Mouse (Mus musculus) thymus, postnatal 0 days (tissue): Measurements from ENCODE around the gene Insc. TPM values are rescaled to one million over a fixed set of nuclear protein-coding genes. Genes with fewer than 3 reads are reported as not detected.

Source experiments
- DNase-seq: peaks from one replicate; pipeline ENCODE4 v3.0.0-alpha.2; 2015; ENCODE audit warnings: low spot score
- polyA plus RNA-seq: library from polyadenylated mRNA; unstranded; fragments of >200 nt; fragmentation: Nextera tagmentation; extraction: Ambion mirVana; gene quantifications from 2 replicates; pipeline ENCODE4 v1.2.1, GENCODE M21; 2015

The Insc gene
- polyA plus RNA-seq, 1 experiment from 2014 or later: 0.22 TPM

DNA sequence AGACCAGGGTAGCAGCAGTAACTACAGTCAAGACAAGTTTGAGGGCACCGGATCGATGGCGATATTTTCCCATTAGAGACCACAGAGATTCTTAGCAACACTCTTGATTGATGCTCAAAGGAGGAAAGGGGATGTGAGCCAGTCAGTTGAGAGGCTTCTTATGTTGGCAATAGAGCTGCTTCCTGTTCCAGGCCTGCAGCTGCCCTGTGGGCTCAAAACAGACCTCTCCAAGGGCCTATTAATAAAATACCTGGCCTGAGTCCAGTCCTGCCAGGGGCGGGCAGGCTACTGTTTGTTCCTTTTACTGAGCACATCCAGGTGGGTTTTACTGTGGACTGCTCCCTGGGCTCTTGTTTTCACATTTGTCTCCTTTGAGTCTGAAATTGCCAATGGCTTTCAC, 83.9 kb downstream of the Insc start:
- no peak for DNase-seq

DNA sequence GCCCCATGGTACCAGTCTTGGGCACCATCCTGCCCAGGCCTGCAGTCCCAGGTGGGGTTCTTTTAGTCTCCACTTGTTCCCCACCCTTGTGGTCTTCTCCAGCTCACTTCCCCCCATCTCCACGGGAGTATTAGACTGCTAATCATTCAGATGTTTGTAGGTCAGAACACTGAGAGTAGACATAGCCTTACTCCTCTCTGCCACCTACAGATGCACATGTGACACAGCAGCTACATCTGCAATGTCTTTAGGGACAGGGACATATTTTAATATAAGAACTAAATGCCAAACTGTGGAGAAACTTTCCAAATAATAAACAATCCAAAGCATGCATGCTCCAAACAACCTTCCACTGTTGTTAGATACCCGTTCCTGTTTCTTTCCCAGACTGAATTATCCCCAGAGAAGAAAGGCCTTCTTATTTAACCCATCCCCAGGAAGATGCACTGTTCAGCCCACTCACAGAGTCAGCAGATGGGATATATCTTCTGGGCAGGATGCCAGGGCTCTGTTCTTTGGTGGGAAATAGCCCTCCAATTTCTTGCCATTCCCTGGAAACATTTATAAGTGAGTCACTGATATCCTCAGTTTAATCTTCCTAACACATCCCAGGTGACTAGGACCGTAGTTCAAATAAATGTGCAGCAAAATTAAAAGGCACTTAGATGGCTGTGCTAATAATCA, 88.9 kb downstream of the Insc start:
- no peak for DNase-seq

DNA sequence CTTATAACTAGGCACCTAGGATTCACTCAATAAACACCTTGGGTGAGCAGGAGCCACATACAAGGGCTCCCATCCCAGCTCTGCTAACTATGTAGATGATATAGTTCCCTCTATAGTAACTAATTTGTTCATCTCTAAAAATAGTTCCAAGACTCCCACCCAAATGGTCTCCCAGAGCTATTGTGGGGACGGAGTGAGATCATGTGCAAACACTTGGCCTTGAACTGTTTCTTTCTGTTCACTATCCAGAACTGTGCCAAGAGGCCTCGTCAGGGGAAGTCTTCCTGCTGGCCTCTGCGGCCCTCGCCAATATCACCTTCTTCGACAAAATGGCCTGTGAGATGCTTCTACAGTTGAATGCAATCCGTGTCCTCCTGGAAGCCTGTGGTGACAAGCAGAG, 91.0 kb downstream of the Insc start:
- DNase-seq: no peak

DNA sequence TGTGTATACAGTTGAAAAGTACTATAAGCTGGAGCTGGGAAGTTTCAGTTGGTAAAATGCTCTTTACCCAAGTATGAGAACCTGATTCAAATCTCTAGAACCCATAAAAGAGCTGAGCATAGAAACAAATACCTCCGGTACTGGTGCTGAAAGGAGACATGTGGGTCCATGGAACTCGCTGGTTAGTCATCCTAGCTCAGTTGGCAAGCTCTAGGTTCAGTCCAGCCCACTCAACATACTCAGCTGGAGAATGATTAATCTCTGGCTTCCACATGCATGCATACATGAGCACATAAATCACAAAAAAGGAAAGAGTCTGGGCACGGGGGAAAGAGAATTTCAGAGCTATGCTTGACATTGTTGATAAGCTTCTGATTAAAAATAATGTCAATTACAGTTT, 93.8 kb downstream of the Insc start:
- DNase-seq: no peak

DNA sequence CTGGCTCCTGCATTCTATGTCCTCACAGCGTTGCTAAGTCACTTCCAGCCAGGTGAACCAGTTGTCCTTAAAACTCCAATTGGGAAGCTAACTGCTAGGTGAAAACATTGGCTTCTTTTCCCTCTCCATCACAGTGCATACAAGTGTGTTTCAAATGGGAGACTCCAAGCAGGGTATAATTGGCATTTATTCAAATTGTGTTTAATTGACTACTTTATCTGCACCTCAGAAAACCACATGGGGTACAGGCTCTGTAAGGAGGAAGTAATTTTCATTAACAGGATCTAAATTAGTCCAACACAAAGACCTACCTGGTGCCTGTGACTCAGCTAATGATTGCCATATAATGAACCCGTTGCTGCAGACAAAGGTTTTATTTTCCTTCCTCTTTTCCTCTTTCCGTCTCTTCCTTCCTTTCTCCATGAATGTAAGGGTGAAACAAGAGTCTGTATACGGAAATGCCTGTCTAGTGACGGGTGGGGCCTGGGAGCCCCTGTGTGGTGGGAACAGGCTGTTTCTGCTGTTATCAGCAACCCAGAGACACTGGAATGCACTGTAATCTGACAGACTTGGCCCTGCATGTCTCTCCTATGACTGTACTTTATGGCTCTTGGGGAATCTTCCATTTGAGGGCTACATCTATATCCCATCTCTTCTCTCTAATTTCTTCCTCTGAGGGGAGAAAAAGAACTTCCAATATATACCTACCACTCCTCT, 96.7 kb downstream of the Insc start:
- DNase-seq: no peak

DNA sequence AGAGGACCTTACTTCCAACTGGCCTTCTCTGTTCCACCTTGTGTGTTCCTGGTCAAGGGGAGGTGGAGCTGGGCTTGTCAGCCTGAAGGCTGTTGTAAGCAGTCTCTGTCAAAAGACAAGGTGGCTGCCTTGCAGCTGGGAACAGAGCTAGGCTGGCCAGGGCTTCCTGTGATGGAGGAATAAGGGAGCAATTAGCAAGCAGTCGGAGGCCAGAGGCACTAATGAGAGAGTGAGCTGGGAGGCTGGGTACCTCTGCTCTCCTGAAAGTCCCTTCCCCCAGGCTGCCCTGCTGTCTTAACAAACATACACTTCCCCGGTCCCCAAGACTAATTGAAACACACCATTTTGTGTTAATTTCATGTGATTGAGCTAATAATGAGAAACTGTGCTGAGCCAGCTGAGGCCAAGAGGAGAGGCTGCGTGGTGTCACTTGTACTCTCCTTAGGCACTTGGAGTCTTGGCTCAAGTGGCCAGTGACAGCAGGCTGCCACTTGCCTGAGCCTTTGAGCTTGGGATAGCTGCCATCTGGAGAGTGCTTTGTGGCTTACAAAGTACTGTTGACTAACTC, 99.2 kb downstream of the Insc start:
- DNase-seq: no peak

DNA sequence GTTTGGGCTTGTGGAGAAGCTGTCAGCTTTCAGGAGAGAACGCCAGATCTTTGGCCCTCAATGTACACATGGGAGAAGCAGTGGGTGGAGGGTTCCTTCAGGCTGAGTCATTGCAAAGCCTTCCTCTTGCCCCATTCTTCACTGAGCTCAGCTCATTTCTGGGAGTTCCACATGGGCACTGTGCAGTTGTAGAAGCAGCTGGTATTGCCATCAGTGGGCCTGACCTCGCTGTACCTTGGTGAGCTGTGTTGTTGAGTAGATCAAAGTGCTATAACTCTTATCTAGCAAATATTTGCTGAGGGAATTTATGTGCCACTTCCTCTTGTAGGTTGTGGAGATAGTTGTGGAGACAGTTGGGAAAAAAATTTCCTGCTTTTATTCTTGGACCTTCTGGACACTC, 103.7 kb downstream of the Insc start:
- no peak for DNase-seq

DNA sequence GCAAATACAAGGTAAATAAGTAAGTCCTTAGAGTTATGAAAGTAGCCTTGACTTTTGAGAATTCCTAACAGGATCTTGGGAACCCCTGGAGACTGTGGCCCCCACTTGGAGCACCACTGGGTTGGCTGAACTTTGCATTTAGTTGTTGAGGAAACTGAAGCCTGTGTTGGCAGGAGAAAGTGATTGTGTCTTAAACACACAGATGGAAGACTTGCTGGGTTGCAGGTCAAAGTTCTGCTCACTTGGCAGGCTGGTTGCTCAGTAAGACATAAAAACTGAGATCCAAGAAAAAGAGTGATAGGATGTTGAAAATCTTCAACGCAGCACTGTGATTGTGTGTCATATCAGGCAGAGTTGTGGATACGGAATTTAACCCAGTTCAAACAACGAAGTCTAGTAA, 108.9 kb downstream of the Insc start:
- DNase-seq: no peak

DNA sequence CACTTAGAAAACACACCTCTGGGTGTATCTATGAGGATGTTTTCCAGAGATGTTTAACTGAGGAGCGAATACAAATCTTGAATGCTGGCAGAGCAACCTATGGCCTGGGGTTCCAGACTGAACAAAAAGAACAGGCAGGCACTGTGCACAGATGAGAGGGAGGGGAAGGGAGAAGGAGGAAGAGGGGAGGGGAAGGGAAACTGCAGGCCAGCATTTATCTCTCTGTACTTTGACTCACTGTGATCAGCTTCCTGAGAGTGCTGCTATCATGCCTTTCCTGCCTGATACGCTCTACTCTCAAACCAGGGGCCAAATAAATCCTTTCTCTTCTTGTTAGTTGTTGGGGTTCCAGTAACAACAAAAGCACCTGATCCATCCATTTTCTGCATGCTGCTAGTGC, 110.7 kb downstream of the Insc start:
- DNase-seq: no peak

DNA sequence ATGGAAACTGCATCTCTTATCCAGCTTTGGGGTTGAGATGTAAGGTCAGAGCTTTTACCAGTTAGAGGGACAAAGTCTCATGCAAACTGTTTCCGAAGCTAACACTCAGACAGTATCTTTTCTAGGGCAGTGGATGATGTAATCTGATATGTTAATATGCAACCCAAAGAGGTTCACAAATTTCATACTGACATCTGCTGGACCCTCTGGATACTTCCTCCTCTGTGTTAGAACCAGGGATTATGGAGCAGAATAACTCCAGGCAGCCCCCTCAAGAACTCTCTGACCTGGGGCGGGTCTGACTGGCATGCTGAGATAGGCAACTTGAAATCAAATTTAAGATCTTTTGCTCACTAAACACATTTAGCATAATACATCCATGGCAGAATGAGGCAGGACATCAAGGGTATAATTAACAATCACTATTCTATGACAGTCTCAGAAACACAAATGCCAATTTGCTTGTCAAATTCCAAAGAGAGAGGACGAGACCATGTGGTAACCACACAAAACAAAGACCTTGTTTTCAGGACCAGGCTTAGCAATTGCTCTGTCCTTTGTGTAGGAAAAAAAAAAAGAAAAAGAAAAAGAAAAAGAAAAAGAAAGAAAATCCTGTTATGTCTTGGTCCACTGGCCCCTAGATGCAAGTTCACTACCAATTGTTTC, 117.5 kb downstream of the Insc start:
- no peak for DNase-seq

DNA sequence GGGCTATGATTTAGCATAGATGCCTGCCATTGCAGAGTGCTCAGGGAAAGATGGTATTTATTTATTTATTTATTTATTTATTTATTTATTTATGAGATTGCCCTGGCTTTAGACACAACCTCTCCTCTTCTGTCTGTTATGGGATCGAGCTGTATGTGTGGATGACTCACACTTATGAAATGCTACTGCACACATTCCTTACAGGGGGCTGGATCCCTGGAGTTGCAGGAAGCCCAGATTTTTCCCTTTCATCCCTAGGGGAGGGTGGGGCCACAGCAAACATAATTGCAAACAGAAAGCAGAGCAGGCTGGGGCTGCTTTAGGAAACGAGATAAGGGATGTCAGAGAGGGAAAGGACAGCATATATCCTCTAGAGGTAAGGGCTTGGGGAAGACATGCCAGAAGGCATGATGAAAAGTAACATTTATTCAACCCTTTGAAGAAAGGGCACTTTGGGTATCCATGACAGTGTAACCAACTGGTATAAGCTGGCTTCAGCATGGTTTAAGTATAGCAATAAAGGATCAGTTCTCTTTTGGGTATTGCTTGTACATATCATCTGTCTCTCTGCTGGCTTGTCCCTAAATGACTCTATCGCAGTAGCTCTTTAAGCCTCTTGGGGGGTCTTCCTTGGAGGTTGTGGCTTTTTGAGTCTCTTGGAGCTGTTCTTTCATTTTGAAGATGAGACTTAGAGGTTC, 130.0 kb downstream of the Insc start:
- no peak for DNase-seq

DNA sequence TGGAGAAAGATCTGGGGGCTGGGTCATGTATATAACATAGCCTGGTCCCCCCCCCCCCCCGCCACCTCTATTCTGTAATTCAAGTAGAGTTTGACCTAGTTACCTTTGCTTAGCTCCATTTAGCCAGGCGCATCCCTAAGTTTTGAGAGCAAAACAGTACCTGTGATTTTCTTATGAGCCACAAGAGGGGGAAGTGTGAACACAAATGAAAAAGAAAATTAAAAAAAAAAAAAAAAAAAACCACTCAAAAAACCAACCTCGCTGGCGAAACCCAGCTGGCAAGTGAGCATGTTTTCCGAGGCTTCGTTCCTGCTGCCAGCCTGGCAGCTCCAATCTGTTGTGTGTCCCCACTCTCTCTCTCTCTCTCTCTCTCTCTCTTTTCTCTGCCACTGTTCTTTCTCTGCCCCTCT, 130.5 kb downstream of the Insc start:
- peak; percentile 14 for DNase-seq

DNA sequence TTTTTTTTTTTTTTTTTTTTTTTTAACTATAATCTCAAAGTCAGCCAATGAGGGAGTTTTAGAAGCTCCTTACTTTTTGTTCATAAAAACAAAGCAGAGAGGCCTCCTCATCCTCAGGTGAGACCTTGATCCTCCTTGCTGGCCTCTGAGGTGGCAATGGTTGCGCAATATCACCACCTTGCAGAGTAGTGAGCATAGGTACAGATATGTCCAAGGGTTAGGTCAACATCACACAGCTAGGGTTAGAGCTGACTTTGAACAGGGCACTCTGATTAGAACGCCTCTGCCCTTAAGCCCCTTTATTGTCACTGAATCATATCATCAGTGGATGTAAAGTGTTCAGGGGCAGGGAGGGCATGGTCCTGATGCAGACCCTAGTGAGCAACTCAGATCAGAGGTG, 131.1 kb downstream of the Insc start:
- no peak for DNase-seq

DNA sequence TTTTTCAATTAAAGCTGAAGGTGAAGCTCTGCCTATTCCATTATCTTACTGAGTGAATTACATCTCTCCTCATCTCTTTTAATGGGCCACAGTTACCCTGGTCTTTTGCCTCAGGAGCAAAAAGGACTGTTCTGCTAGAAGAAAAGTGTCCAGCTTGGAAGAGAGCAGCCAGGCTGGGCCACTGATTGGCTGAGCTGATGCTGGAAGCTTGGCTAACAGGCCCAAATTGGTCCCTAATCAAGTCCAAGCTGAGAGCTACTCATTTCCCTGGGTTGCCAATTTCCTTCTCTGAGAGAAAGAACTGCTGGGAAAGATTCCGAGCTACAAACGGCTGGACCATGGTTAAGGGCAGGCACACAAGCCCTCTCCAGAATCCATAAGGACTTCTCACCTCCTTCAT, 140.1 kb downstream of the Insc start:
- DNase-seq: no peak

DNA sequence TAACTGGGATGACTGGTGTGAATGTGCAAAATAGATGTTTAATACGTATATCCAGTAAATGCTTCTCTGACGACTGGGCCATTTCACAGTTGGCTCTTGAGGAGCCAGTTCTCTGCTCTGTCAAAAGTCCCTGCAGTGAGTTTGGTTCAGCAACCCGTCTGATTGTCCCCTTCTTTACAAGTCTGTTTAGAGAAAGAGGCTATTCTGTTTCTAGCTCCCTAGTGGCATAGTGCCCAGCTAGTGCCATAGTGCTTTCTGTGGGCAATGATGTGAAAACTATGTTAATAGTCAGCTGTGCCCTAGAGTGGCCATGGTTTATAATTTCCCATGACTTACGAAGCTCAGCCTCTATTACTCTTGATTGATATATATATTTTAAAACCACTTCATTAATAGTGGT, 143.4 kb downstream of the Insc start:
- no peak for DNase-seq

DNA sequence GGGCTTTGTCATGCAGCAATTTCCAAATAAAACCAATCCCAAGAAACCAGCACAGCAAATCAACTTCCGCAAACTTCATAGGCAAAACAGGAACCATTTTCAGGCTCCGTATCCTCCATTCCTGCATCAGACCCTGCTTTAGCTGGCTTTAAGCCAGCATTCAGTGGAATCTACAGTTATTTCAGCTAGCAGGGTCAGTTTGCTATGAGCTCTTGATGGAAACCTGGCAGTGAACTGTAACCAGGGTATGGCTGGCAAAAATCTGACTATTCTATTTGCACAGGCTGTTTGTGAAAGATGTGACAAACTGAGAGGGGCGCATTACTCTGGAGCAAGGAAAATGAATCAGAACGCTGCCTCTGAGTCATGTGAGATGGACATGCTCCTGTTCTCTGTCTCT, 146.7 kb downstream of the Insc start:
- DNase-seq: no peak

DNA sequence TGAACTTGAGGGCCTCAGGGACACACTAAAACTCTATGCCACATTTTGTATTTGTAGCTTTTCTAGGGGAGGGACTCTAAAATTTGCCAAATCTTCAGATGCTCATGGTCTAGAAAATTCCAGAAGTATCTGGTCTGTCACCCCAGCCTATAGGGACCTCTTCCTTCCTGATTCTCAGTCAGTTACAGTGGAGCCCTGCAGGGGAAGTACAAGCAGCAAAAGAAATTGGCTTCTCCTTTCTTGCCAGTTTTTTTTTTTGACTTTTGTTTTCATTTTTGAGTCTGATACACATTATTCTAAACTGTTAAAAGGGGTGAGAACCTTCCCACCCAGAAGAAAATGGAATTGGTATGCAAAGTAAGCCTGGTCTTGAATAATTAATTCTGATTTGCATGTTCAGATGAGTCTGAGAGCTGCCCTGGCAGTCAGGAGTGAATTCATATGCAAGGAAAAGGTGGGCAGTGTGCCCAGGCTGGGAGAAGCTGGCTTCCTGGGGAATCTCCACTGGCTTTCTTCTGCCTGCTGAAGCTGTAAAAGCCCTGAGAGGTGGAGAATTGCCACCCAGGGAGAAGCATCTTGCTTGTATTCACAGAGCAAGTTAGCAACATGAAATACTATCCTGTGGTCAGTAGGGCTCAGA, 149.2 kb downstream of the Insc start:
- DNase-seq: no peak

DNA sequence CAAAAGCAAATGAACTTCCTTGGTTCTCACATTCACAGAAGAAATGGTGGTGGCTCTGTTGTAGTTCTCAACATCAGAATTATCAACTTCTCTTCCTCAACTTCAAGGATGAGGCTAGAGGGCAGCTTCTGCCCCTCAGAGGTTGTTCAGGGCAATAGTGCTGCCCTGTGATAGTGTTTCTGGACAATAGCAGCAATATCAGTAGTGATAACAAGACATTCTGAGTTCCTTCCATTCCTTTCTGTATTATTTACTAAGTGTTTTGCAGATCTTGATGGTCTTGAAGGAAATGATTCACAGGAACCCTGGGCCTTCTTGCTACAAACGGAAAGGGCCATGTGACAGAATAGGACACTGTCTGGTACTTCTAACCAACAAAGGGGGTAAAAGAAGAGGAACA, 150.4 kb downstream of the Insc start:
- DNase-seq: no peak

DNA sequence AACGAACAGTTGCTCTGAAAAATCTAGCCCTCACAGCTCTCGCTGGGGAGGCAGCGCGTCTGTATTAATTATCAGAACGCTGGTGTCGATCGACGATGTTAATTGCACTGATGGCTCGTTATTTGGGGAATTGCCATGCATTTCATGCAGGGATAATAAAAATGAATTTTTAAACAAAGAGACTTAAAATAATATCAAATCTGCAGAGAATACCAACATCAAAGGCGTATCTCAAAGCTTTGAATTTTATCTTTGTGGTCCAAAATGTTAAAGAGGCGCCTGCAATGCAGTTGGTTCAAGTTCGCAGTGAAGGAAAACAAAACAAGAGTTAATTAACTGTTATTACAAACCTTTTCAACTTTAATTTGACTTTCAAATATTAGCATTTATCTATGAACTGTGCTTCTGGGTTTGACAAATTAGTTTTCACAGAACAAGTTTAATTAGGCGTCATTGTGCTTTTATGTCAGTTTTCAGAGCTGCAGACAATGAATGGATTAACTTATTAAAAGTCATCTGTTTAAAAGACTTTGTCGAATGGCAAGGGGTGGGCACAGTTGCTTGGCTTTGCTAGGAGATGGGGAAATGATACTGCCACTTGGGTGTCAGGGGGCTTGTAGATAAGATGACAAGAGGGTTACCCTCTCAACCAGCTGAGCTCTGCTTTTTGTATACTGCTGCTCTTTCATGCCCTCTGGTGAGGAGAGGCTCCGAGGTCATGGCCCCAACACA, 153.6 kb downstream of the Insc start:
- no peak for DNase-seq
